Mouse (Mus musculus) embryonic facial prominence, embryonic 14.5 days (tissue): ENCODE measurements around the gene Commd1. TPM values are rescaled to one million over a fixed set of nuclear protein-coding genes. Genes with fewer than 3 reads are reported as not detected.

ENCODE experiments used
- ATAC-seq: fragments of 200-750 bp; cut with Nextera tagmentation; 2 replicates; pipeline ENCODE4 v1.8.0; 2017; ENCODE audit warnings: low read depth, moderate number of reproducible peaks, moderate TSS enrichment
- DNase-seq: peaks from one replicate; pipeline ENCODE4 v3.0.0-alpha.2; 2015; ENCODE audit warnings: low spot score
- H3K27ac ChIP-seq: fragments of 300-500 bp; sonication (generic); replicated peaks from 2 replicates; pipeline ENCODE4 v1.5.1; 2014; ENCODE audit warnings: low read depth, mild to moderate bottlenecking, low read length, moderate library complexity
- H3K27me3 ChIP-seq: fragments of 300-500 bp; sonication (generic); replicated peaks from 2 replicates; pipeline ENCODE4 v1.6.1; 2014; ENCODE audit warnings: low read length; ENCODE audit not compliant: control insufficient read depth, insufficient read depth
- H3K36me3 ChIP-seq: fragments of 300-500 bp; sonication (generic); 2 replicates; pipeline ENCODE4 v1.6.1; 2014; ENCODE audit warnings: low read length, mixed read lengths; ENCODE audit not compliant: control insufficient read depth, insufficient read depth
- H3K4me1 ChIP-seq: fragments of 300-500 bp; sonication (generic); 2 replicates; pipeline ENCODE4 v1.6.1; 2014; ENCODE audit warnings: antibody characterized with exemption, low read length; ENCODE audit not compliant: control insufficient read depth, insufficient read depth
- H3K4me2 ChIP-seq: fragments of 300-500 bp; sonication (generic); 2 replicates; pipeline ENCODE4 v1.6.1; 2014; ENCODE audit warnings: low read depth, mild to moderate bottlenecking, low read length, moderate library complexity, mixed read lengths
- H3K4me3 ChIP-seq: fragments of 300-500 bp; sonication (generic); 2 replicates; pipeline ENCODE4 v1.5.1; 2014; ENCODE audit warnings: low read depth, mild to moderate bottlenecking, low read length
- H3K9ac ChIP-seq: fragments of 300-500 bp; sonication (generic); 2 replicates; pipeline ENCODE4 v1.6.1; 2014; ENCODE audit warnings: low read depth, mild to moderate bottlenecking, low read length, moderate library complexity, mixed read lengths
- H3K9me3 ChIP-seq: fragments of 300-500 bp; sonication (generic); 2 replicates; pipeline ENCODE4 v1.6.1; 2016; ENCODE audit warnings: low read length; ENCODE audit not compliant: control insufficient read depth
- WGBS: fragments of 180-500 bp; shearing (Covaris S2); extraction: QIAGEN DNeasy Blood & Tissue Kit; methylation state at CpG from one replicate; pipeline ENCODE4 v1.1.7; 2014; 5-methylcytosine and 5-hydroxymethylcytosine counted together
- polyA plus RNA-seq: library from polyadenylated mRNA; unstranded; fragments of >200 nt; fragmentation: Nextera tagmentation; extraction: Ambion mirVana; gene quantifications from 2 replicates; pipeline ENCODE4 v1.2.1, GENCODE M21; 2014

Gene Commd1
- polyA plus RNA-seq, 1 experiment from 2014 or later = 376 TPM

DNA sequence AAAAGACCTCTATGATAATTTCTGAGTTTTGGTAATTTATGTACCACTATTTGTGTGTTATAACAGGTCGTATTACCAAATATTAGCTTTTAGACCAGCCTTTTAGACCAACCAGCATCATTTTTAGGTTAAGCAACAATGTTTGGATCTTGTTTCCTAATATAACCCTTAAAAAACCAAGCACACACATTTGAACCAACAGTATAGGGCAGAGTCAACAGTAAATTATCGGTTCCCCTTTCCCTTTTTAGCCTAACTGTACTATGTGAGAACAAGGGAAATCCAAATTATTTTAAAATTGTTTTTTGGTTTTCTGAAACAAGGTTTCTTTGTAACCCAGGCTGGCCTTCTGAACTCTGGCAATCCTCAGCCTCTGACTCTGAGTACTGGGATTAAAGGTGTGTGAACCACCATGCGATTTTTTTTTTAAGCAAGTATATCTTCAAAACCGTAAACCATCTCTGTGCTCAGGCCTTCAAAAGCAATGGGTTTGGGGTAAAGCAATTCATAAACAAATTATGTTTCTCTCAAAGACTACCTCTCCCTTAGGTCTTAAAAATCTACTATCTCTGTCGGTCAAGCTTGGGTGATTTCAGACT lies 125.0 kb downstream of the Commd1 start:
- DNase-seq (no peak), ATAC-seq (no peak)
- Histone ChIP-seq H3K27me3 (peaks cover 50% of the 10 kb centered on the region), H3K9me3 (no peaks in the 10 kb centered on the region), H3K4me2 (peak overlapping the region; percentile 87; the same call in 1 of the 2 replicates), H3K36me3 (no peaks in the 10 kb centered on the region), H3K4me1 (peaks cover 14% of the 10 kb centered on the region), H3K9ac (no peak overlapping the region), H3K4me3 (no peak overlapping the region), H3K27ac (no peak overlapping the region)
- 75% methylated on average over 5 of the region's 5 CpGs for WGBS

GRCm38 (mm10) chr11:22856371-22856965 lies 125.7 kb downstream of the Commd1 start:
- H3K36me3 ChIP-seq = no peaks in the 10 kb centered on the region
- no peak overlapping the region for H3K4me3 ChIP-seq
- no peaks in the 10 kb centered on the region for H3K9me3 ChIP-seq
- H3K9ac ChIP-seq = no peak overlapping the region
- peaks cover 43% of the 10 kb centered on the region for H3K27me3 ChIP-seq
- DNase-seq = no peak
- no peak for ATAC-seq
- H3K4me1 ChIP-seq = peaks cover 14% of the 10 kb centered on the region
- 77% methylated on average over 3 of the region's 3 CpGs for WGBS
- no peak overlapping the region for H3K4me2 ChIP-seq
- no peak overlapping the region for H3K27ac ChIP-seq

- Histone ChIP-seq H3K4me2 (no peak overlapping the region), H3K36me3 (no peaks in the 10 kb centered on the region), H3K9me3 (no peaks in the 10 kb centered on the region), H3K27ac (no peak overlapping the region), H3K4me1 (peaks cover 17% of the 10 kb centered on the region), H3K4me3 (no peak overlapping the region), H3K9ac (no peak overlapping the region), H3K27me3 (peaks cover 30% of the 10 kb centered on the region)
- no peak for ATAC-seq
- no peak for DNase-seq
- 76% methylated on average over 4 of the region's 4 CpGs for WGBS
Measured at GRCm38 (mm10) chr11:22854571-22854970, 127.6 kb downstream of the Commd1 start.

DNA sequence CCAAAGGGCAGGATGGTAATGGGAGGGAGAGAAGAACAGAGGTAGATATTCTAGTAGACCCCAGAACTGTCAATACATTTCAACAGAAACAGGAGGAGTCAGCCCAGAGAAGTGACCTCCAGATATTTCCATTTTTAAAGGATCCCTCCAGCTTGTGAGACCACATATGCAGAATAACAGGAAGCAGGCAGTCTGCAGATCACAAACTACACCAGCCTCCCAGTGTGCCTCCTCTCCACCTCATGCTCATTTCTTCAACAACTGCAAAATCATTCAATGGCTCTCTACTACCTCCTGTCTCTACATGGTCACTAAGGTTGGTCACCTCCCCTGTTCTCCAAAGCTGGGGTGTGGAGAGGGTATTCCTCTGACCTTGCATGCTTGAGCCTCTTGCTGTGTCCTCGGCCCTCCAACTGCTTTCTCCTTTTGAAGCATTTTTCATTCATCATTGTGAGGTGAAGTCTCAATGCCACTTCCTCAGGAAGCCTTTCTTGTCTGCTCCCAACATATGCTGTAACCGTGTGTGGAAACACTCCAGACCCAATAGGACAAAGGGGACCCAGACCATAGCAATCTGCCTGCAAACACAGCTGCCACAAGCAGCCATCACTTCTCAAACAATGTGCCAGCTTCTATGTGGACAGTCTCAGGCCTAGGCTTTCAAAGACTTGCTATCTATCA lies 128.6 kb downstream of the Commd1 start:
- no peaks in the 10 kb centered on the region for H3K36me3 ChIP-seq
- no peaks in the 10 kb centered on the region for H3K9me3 ChIP-seq
- peaks cover 24% of the 10 kb centered on the region for H3K27me3 ChIP-seq
- ATAC-seq (no peak), DNase-seq (no peak)
- no peak overlapping the region for H3K4me3 ChIP-seq
- H3K27ac ChIP-seq = no peak overlapping the region
- peaks cover 12% of the 10 kb centered on the region for H3K4me1 ChIP-seq
- no peak overlapping the region for H3K9ac ChIP-seq
- WGBS = 62% methylated on average over 2 of the region's 2 CpGs
- no peak overlapping the region for H3K4me2 ChIP-seq

GRCm38 (mm10) chr11:22852510-22852909 lies 129.7 kb downstream of the Commd1 start:
- DNase-seq (no peak), ATAC-seq (no peak)
- H3K4me1 ChIP-seq = peaks cover 12% of the 10 kb centered on the region
- WGBS = 60% methylated on average over 1 of the region's 1 CpGs
- H3K4me2 ChIP-seq = no peak overlapping the region
- H3K9me3 ChIP-seq = no peaks in the 10 kb centered on the region
- no peak overlapping the region for H3K27ac ChIP-seq
- H3K27me3 ChIP-seq = peaks cover 13% of the 10 kb centered on the region
- no peak overlapping the region for H3K4me3 ChIP-seq
- no peak overlapping the region for H3K9ac ChIP-seq
- H3K36me3 ChIP-seq = no peaks in the 10 kb centered on the region

DNA sequence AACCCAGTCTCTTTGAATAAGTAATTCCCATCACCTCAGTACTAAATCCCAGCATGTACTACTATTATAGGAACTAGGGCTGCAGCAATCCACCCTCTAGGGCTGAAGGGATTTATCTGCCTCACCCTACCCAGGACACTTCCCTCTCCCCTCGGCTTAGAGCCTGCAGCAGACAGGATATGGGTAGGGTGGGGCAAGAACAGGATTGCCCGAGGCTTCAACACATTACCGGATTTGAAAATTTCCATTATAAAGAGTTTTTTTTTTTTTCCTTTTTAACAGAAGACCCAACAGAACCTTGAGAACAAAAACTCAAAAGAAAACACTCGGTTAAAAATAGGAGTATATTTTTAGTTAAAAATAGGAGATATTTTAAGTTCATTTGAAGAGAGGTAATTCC lies 130.8 kb downstream of the Commd1 start:
- no peak for ATAC-seq
- H3K4me3 ChIP-seq = no peak overlapping the region
- H3K4me1 ChIP-seq = peaks cover 12% of the 10 kb centered on the region
- no peak overlapping the region for H3K4me2 ChIP-seq
- H3K27ac ChIP-seq = no peak overlapping the region
- H3K9me3 ChIP-seq = no peaks in the 10 kb centered on the region
- peaks cover 6% of the 10 kb centered on the region for H3K27me3 ChIP-seq
- no peak overlapping the region for H3K9ac ChIP-seq
- 39% methylated on average over 4 of the region's 4 CpGs for WGBS
- no peaks in the 10 kb centered on the region for H3K36me3 ChIP-seq
- DNase-seq = no peak

- Histone ChIP-seq H3K9me3 (no peaks in the 10 kb centered on the region), H3K4me1 (peaks cover 12% of the 10 kb centered on the region), H3K27me3 (no peaks in the 10 kb centered on the region), H3K27ac (no peak overlapping the region), H3K4me3 (no peak overlapping the region), H3K4me2 (no peak overlapping the region), H3K9ac (no peak overlapping the region), H3K36me3 (no peaks in the 10 kb centered on the region)
- WGBS = 76% methylated on average over 4 of the region's 4 CpGs
- ATAC-seq (no peak), DNase-seq (no peak)
Measured at GRCm38 (mm10) chr11:22850077-22850476, 132.1 kb downstream of the Commd1 start.

GRCm38 (mm10) chr11:22848649-22849195 lies 133.5 kb downstream of the Commd1 start:
- H3K4me2 ChIP-seq = no peak overlapping the region
- WGBS = 81% methylated on average over 5 of the region's 5 CpGs
- H3K4me3 ChIP-seq = no peak overlapping the region
- no peak overlapping the region for H3K27ac ChIP-seq
- H3K27me3 ChIP-seq = no peaks in the 10 kb centered on the region
- no peak for ATAC-seq
- H3K36me3 ChIP-seq = no peaks in the 10 kb centered on the region
- DNase-seq = no peak
- no peaks in the 10 kb centered on the region for H3K9me3 ChIP-seq
- H3K9ac ChIP-seq = no peak overlapping the region
- peaks cover 12% of the 10 kb centered on the region for H3K4me1 ChIP-seq
